Mouse (Mus musculus) common myeloid progenitor, adult 5-6 weeks (primary cell): ENCODE results near the gene Bcor. TPM values are rescaled to one million over a fixed set of nuclear protein-coding genes. Genes with fewer than 3 reads are reported as not detected.

Experiments used
- ATAC-seq: replicated peaks from 2 replicates; pipeline ENCODE4 v1.8.0; 2016; ENCODE audit warnings: low read depth, mild to moderate bottlenecking, moderate TSS enrichment, inconsistent platforms; ENCODE audit not compliant: poor library complexity, severe bottlenecking
- total RNA-seq: library from RNA; stranded (forward); fragments of 200-1000, 187-1606 nt; gene quantifications from 2 replicates; pipeline ENCODE4 v1.2.3, GENCODE M21; 2017

Gene Bcor
- total RNA-seq, 1 experiment from 2014 or later: 45.0 TPM

DNA sequence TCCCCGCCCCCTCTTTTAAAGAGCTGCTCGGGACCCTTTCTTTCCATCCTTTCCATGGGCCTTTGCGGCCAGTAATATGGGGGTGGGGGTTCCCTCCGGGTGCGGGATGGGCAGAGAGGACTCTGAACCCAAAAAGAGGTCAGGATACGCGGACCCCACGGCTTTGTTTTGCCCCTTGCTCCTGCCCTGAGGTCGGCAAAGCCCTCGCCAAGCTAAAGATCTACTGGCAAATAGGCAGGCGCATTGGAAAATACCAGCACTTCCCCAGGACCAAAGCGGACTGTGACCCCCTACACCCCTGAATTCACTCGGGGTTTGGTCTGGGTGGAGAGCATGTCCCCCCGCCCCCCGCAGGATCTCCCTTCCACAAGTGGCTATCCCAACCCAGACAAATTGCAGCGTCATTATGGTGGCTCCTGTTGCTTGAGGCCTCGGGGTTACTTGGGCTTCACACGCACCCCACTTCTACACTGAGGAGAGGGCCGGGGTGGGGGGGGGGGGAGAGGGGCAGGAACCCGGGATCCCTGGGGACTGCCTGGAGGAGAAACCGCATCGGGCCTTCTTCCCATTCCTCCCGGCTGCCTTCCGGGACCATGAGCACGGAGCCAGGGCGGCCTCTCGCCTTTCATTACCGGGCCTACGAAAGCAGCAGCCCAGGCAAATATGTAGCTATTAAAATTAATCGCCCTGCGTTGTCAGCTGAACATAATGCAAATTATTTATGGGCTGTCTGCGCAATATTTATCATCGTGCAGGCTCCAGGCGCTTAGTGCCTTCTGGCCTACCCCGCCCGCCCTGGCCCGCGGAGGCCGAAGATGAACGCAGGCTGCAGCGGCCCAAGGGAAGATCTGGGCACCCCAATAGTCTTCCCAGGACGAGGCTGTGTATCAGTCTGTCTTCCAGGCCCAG, 7.9 kb downstream of the Bcor start:
- ATAC-seq: no peak

DNA sequence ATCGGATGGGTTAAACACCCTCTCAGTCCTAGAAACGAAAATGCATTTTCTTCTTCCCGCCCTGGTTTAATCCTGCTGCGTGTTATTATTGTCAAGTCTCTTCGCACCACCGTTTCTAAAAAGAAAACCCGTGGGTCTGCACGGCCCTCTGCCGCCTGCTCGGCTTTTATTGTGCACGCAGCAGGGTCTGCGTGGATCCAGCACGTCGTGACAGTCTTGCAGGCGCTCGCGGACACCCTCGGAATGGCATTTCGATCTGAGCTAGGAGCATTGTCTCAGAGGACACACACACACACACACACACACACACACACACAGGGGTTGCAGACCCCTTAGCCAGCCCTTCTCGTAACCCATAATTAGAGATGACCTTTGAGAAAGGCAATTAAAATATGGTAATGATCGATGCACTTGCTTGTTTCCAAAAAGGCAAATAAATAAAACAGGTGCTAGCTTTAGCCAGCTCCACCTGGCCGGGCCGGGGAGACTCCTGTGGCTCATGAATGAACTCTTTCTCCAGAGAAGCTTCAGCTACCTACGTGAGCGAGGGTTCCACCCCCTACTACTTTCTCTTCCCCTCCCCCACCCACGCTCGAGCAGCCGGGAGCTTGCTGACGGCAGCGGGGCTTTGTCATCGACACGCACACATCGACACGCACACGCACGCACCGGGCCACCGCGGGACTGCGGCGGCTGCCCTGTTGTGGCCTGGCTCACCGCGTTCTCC, 8.7 kb downstream of the Bcor start:
- ATAC-seq: no peak; the same call in 1 of the 2 replicates

DNA sequence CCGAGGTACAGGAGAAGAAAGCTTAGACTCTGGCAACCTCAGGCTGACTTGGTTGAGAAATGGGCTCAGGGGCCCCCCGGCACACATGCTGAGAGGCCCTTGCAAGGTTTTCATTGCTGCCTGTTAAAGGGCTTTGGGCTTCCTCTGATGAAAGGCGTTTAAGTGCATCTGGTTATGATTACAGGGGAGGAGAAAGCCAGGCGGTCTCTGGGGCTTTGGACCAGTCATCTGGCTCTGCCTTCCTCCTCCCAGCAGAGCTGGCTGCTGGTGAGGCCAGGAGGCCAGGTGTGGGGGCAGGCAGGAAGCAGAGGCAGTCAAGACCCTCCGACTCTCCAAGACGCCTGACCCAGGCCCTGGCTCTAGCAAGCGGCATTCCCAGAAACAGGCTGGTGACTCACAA, 9.7 kb downstream of the Bcor start:
- no peak for ATAC-seq

DNA sequence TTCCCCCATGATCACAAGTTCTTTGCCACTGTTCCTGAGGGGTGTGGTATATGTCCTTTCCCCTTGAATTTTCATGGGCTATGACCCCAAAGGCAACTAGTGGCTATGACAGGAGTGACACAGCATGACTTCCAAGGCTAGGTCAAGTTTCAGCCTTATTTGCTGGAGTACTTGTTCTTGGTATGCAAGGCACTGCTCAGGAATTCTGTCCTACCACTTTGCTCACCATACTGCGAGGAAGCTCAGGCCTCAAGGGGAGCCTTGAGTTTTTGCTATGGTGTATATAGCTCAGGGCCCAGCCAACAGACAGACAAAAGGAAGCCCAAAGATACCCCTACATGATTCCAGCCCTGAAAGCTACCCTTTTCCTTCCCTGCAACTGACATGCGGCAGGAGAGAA, 13.9 kb downstream of the Bcor start:
- ATAC-seq: no peak

DNA sequence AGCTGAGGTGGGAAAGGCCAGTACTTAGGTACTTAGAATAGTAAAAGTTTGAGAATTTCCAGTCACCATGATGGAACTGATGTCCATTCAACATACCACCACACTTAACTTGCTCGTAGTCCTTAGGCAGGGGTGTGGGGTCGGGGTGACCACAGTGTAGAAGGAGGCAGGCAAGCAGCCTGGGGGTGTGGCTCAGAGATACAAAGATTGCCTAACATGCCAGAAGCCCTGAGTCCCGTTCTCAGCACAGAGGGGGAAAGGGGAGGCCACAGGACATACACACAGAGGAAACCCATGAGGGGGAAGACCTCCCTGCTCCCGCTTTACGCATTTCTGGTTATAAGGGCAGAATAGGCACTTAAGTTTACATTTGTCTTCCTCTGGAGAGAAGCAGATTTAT, 17.3 kb downstream of the Bcor start:
- ATAC-seq: peak; percentile 53; the same call in 1 of the 2 replicates

DNA sequence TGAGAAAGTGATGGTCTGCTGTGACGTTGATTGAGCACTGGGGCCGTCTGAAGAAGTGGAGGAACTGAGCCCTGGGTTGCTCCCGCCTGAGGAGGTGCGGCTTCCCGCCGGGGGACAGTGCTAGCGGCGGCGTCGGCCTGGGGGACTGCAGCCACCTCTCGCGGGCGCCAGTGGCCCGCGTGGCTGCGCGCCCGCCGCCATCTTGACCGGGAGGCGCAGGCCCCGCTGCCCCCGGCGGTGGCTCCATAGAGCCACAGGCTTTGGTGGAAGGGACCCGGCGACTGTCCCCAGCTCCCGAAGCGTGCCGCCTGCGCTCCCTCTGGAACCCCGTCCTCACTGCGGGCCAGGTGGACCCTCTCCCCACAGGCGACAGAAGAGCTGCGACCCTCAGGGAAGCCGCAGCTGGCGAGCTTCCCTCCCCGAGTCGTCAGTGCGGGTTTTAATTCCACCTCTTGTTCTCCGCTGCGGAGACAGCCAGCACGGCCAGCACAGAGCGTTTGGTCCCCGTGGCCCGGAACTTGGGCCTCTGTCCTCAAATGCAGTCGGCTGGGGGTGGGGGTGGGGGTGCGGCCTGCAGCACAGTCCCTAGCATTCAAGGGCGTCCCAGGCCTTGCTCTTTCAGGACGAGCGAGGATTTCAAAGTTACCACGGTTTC, 19.9 kb downstream of the Bcor start:
- peak; percentile 30 for ATAC-seq

DNA sequence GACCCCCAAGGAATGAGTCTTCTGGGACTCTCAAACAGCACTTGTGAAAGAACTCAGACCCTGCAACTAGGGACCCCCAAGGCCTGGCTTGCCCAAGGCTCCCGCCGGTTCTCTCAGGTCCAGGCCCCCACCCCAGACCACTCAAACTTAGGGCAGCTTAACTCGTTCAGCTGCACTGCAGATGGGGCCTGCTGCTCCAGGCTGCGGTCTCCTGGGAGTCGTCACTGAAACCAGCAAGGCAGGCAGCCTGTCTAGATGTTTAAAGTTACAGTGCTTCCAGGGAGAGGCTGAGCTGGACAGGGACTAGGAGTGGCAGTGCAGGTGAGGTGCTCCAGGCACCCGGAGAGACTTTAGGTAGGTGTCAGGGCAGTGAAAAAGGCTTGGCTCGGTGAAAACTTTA, 21.9 kb downstream of the Bcor start:
- ATAC-seq: no peak

DNA sequence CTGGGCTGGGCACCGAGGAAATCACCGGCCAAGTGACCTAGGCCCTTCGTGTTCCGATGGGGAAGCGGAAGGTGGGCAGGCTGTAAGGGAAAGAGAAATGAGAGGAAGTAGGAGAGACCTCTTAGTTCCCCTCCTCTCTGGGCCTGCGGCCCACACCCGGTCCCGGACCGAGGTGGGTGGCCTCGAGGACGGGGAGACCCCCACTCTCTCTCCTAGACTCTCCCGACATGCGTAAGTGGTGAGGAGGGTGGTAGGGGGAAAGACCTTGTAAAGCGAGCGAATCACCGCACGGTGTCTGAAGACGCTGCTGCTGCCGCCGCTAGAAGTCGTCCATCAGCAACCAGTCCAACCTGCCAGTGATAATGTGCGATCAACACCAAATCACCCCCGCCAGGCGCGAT, 23.0 kb downstream of the Bcor start:
- ATAC-seq: no peak

DNA sequence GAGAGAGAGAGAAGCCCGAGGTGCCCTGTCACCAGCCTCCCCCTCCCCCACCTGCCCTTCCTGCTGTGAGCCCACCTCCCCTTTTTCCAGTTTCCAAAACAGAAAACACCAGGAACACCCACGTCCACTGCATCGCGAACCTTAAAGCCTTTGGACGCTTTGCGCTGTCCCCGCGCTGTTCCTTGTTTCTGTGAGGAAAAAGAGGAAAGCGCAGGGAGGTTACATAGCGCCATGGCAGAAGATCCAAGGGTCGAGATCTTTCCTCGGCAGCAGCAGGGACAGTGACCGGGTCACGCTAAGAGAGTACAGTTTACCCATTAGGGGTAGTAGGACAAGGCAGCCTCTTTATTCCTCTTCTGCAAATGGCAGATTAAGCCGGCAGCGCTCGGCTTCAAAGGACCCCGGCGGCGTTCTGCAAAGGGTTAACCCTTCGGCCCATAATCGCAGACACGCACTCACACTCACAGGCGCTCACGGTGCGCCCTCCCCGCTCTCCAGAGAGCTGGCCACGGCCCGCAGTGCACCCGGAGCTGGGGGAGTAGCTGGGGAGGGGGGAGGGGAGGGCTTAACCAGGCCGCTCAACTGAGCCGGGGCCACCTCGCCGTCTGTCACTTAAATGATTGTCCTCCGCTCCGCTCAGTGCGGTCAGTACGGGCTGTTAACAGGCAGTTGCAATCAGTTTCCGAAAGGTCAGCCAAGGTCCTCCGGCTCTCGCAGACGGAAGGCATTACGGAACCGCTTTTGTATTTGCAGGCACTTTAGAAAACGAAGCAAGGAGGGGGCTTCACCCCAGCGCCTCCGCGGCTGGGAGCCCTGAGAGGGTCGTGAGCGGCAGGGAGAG, 23.7 kb downstream of the Bcor start:
- no peak for ATAC-seq

DNA sequence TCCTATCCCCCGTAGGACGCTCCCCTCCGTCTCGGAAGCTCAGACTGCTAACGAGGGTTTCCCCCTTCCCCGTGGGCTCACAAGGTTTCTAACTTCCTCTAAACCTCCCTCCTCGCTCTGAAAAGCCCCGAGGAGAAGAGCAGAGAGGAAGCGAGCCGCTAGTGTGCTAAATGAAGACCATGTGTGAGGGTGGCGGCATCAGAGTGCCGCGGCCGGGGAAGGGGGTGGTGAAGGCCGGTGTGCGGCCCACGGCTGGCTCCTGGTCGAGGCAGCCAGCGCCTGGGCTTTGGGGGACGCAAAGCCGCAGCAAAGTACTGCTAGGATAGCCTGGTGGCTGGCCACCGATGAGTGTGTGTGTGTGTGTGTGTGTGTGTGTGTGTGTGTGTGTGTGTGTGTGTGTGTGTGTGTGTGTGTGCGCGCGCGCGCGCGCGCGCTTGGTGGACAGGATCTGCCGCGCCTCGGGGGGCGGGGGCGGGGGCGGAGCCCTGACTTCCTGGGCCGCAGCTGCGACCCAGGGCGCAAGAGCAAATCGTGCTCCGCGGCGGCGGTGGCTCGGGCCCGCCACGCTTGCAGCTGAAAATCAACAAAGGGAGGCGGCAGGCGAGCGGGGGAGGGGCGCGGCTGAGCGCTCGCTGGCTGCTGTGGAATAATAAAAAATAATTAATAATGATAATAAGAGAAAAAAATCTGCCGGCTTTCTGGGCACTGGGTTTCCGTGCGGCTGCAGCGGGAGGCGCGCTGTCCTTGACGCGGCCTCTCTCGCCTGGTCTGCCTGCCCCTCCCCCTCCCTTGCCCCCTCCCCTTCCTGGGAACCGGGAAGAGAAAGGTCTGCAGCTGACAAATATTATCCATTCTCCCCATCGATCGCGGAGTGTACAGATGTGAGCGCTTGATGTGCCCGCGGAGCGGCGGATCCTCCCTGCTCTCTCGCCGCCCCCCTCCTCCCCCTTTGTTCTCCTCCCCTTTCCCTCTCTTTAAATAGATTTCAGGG, 24.7 kb downstream of the Bcor start:
- ATAC-seq: peak; percentile 45

DNA sequence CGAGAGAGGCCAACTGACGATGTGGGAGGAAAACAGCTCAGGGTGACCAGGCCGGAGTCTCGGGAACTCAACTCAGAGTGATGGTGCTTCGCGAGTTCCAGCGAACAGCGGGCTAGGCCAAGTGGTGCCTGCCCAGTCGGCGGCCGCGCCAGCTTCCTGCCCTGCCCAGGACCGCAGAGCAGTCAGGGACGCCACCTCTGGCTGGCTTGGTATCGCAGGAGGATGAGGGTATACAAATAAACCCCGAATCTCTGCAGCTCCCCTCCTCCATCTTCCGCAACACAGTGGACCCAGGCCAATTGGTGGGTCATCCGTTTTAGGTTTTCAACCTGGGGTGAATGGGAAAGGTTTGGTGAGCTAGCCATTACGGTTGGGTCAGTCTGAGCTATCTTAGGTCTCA, 25.6 kb downstream of the Bcor start:
- ATAC-seq: peak; percentile 48

DNA sequence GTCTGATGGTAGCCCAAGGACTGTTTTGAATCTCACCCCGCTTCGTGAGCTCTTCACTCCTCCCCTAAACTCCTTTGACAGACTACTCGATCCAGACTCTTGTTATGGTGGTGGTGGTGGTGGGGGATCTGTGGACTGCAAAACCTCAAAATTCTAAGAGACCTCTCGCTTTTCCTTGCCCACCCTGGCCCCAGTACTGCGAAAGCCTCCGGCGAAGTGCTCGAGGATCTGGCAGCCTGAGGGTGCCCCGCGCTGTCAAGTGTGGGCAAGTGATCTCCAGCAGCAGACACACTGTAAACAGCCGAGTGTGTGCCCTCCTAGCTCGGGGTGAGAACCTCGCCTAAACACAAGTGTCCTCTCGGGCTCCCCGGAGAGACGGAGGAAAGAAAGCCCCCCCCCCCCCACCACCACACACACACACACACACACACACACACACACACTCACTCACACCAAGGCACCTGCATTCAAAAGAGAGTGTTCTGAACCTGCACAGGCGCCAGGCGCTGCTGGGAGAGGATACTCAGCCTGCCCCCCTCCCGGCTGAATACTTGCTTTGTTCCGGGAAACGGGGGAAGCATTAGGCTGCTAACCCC, 26.2 kb downstream of the Bcor start:
- no peak for ATAC-seq

DNA sequence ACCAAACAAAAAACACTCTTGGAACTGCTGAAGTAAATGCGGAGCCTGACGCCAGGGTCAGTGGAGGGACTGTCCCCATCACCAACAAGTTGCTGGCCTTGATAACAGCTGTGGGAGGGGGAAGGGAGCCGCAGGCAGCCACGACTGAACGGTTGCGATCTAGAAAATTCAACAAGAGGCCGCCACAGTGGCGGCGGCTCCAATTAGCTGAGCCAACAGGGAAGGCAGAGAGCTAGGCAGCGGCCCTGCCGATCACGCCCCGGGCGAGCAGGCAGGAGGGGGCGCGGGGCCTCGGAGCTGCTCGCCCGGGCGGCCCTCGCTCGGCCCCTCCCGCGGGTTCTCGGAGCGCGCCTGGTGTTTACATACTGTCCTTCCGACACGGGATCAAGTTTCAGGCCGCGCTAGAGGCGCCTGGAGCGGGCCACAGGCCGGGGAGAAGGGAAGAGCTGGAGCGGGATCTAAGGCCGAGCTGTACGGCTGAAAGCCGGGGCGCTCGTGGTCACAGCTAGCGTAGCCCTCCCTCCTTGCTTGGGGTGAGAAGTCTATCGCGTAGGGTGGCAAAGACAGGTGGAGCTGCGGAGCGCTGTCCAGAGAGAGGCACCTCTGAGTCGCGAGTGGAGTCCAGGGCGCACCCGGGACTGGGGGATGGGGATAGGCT, 26.8 kb downstream of the Bcor start:
- ATAC-seq: no peak

DNA sequence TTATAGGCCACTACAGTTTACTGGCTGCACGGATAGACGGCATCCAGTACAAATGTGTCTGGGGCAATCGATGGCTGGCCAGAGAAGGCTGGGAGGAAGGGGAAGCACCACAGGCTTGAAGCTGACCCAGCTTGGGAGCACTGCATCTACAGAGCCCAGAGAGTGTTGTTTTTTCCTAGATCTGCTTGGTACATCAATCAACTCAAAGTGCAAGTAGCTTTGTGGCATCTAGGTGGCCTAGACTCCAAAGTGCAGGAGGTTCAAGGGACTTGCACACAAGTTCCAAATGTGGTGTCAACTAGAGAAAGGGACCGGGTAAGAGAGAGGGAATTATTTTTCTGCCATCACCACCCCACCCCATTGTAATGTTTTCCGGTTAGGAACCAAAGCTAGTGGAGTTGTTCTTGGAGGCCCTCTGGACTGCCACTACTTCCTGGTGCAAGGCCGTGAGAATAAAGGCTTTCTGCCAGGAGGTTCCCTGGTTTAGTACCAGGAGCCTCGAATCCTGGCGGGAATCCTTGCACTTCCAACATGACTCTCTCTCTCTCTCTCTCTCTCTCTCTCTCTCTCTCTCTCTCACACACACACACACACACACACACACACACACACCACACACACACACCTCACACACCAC, 27.5 kb downstream of the Bcor start:
- ATAC-seq: no peak

DNA sequence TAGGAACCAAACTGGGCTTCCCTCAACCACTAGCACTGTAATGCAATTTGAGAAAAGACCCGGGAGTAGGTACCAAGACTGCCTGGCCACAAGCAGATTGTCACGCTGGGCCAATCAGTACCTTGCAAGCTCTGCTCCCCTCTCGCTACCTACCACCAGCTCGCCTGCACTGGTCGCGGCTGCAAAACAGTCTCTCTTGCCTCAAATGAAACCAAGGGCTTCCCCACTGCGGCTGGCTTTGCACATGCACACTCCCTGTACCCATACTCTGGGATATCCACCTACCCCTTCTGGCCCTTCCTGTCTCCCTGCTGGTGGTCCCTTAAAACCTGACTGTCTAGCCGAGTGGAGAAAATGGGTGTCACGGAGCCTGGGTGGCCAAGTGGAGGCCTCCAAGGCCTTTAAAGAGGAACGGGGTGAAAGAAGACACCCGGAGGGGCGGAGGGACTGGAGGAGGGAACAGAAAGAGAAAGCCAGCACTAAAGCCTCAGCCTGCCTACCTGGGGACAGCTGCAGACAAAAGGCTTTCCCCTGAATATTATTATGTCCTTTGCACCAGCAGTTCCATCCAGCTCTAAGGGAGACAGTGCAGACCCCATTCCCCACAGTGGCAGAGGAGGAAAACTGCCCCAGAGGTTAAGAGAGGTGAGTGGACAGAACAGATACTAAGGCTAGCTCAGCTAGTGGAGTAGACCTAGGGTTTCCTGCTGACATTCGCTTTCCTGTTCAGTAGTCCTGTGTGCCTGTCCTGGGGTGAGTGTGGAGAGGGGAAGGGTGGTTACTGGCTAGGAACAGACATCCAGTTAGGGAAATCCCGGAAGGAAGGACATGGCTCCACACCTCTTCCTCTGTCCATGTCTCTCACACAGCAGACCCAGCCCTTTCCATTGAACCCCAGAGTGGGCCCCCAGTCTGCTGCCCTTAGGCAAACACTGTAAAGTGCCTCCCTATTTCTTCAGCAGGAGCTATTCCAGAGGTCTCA, 30.0 kb downstream of the Bcor start:
- ATAC-seq: no peak

DNA sequence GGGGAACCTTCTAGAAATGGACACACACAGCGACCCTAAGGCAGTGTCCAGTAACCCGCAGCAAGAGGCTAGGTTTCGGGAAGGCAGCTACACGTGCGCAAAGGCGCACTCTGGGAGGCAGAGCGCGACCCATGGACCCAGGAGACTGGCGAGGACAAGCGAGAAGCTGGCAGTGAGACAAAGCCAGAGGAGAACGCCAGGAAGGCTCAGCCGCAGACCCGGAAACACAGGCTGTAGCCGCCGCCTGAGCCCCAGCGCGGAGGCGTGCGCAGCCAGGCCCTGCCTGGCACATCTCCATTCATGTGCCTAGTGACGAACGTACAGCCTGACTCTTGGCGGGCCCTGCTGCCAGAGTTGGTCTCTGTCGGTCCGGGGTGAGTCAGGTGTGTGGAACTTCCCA, 30.9 kb downstream of the Bcor start:
- peak; percentile 50 for ATAC-seq
